ENCODE assay signal across 31 mouse cellular contexts in genomic region chr2:174501517-174501916, GRCm38 (mm10). TPM values are rescaled to one million over a fixed set of nuclear protein-coding genes. Genes with fewer than 3 reads are reported as not detected.
DNase-seq lines count a peak whose midpoint lies in the region; ATAC-seq and TF ChIP-seq lines count a peak whose summit lies in the region.
"Had no signal": no experiment of that assay in that cellular context is flagged by ENCODE, and none has a peak within 500 bp of the region (broad histone marks: within the 10 kb centered on the region; RNA-seq: fewer than 3 reads in every experiment).

No protein-coding gene starts in this region.

- H3K9me3 ChIP-seq in forebrain, embryonic 14.5 days (replicated peaks; ENCODE audit: control insufficient read depth, low read length) = no peaks in the 10 kb centered on the region
- H3K9me3 ChIP-seq in forebrain, embryonic 15.5 days = no peaks in the 10 kb centered on the region
- H3K9me3 ChIP-seq in midbrain, embryonic 12.5 days = no peaks in the 10 kb centered on the region
- no peaks in the 10 kb centered on the region for H3K9me3 ChIP-seq in midbrain, embryonic 11.5 days (ENCODE audit: control insufficient read depth, low read length)
- H3K9me3 ChIP-seq in limb, embryonic 10.5 days (replicated peaks) = no peaks in the 10 kb centered on the region
- no peaks in the 10 kb centered on the region for H3K9me3 ChIP-seq in midbrain, postnatal 0 days (ENCODE audit: low read length)
- H3K9me3 ChIP-seq in kidney, embryonic 16.5 days (ENCODE audit: low read length) = no peaks in the 10 kb centered on the region
- H3K9me3 ChIP-seq: heart, embryonic 13.5 days; intestine, embryonic 15.5 days had no signal

- no peak for DNase-seq in forebrain, embryonic 14.5 days (ENCODE audit: low spot score)
- DNase-seq in midbrain, embryonic 11.5 days (ENCODE audit: low spot score, missing footprints) = no peak
- DNase-seq in limb, embryonic 10.5 days (ENCODE audit: low spot score) = no peak
- peak; percentile 0 for DNase-seq in midbrain, postnatal 0 days (ENCODE audit: low spot score)
- DNase-seq in cerebellum, adult 9-10 months = no peak
- DNase-seq: adrenal gland, postnatal 25 days; cerebellum, adult 11-12 months; forebrain, postnatal 0 days; gastrocnemius, postnatal 10 days; heart, postnatal 10 days; kidney, adult 2 months; kidney, postnatal 10 days; layer of hippocampus, postnatal 36 days; liver; lung, adult 2 months; lung, postnatal 10 days; right cerebral cortex, postnatal 4 days; thymus, adult 18-20 months; thymus, postnatal 25 days had no signal

- H3K27me3 ChIP-seq in forebrain, embryonic 14.5 days (replicated peaks; ENCODE audit: control insufficient read depth, insufficient read depth, low read length) = no peaks in the 10 kb centered on the region
- H3K27me3 ChIP-seq in forebrain, embryonic 15.5 days = no peaks in the 10 kb centered on the region
- no peaks in the 10 kb centered on the region for H3K27me3 ChIP-seq in midbrain, embryonic 12.5 days
- no peaks in the 10 kb centered on the region for H3K27me3 ChIP-seq in midbrain, embryonic 11.5 days (ENCODE audit: control insufficient read depth, insufficient read depth, low read length)
- no peaks in the 10 kb centered on the region for H3K27me3 ChIP-seq in limb, embryonic 10.5 days (ENCODE audit: low read depth, poor library complexity, severe bottlenecking)
- H3K27me3 ChIP-seq in midbrain, postnatal 0 days (ENCODE audit: insufficient read depth, low read length) = no peaks in the 10 kb centered on the region
- H3K27me3 ChIP-seq in kidney, embryonic 16.5 days (ENCODE audit: insufficient read depth, low read length) = no peaks in the 10 kb centered on the region
- H3K27me3 ChIP-seq: heart, embryonic 13.5 days; intestine, embryonic 15.5 days had no signal

- H3K36me3 ChIP-seq in forebrain, embryonic 14.5 days (ENCODE audit: control insufficient read depth, insufficient read depth, low read length) = no peaks in the 10 kb centered on the region
- no peaks in the 10 kb centered on the region for H3K36me3 ChIP-seq in forebrain, embryonic 15.5 days
- no peaks in the 10 kb centered on the region for H3K36me3 ChIP-seq in midbrain, embryonic 12.5 days
- H3K36me3 ChIP-seq in midbrain, embryonic 11.5 days (ENCODE audit: control insufficient read depth, insufficient read depth, low read length) = no peaks in the 10 kb centered on the region
- H3K36me3 ChIP-seq in limb, embryonic 10.5 days = no peaks in the 10 kb centered on the region
- no peaks in the 10 kb centered on the region for H3K36me3 ChIP-seq in midbrain, postnatal 0 days (ENCODE audit: insufficient read depth, low read length)
- H3K36me3 ChIP-seq in kidney, embryonic 16.5 days (ENCODE audit: insufficient read depth, low read length) = no peaks in the 10 kb centered on the region
- H3K36me3 ChIP-seq: heart, embryonic 13.5 days; intestine, embryonic 15.5 days had no signal

- no peak overlapping the region for H3K4me3 ChIP-seq in forebrain, embryonic 14.5 days (ENCODE audit: low read depth, low read length)
- H3K4me3 ChIP-seq in forebrain, embryonic 15.5 days = no peak overlapping the region
- no peak overlapping the region for H3K4me3 ChIP-seq in midbrain, embryonic 12.5 days
- no peak overlapping the region for H3K4me3 ChIP-seq in midbrain, embryonic 11.5 days (ENCODE audit: low read depth, low read length)
- H3K4me3 ChIP-seq in limb, embryonic 10.5 days = no peak overlapping the region
- H3K4me3 ChIP-seq in midbrain, postnatal 0 days (ENCODE audit: low read depth, low read length) = no peak overlapping the region
- H3K4me3 ChIP-seq in kidney, embryonic 16.5 days (ENCODE audit: low read length) = no peak overlapping the region
- H3K4me3 ChIP-seq: erythroblast, embryonic 14.5 days; heart, embryonic 13.5 days; intestine, embryonic 15.5 days; myocyte had no signal

- peak; percentile 44; the same call in 1 of the 2 replicates for ATAC-seq in forebrain, embryonic 14.5 days
- no peak for ATAC-seq in forebrain, embryonic 15.5 days (replicated peaks)
- ATAC-seq in midbrain, embryonic 12.5 days (ENCODE audit: low FRiP score, low read depth) = peak; percentile 29; the same call in 1 of the 2 replicates
- ATAC-seq in midbrain, embryonic 11.5 days (ENCODE audit: low FRiP score) = no peak
- ATAC-seq in midbrain, postnatal 0 days (ENCODE audit: low FRiP score) = no peak
- no peak for ATAC-seq in kidney, embryonic 16.5 days (ENCODE audit: low FRiP score, low TSS enrichment)
- ATAC-seq: intestine, embryonic 15.5 days had no signal

- TF ChIP-seq CTCF in midbrain, postnatal 0 days (IDR thresholded peaks at IDR 0.05) = no peak

- no peak overlapping the region for H3K4me2 ChIP-seq in forebrain, embryonic 14.5 days (ENCODE audit: low read length)
- H3K4me2 ChIP-seq in forebrain, embryonic 15.5 days (replicated peaks) = no peak overlapping the region
- no peak overlapping the region for H3K4me2 ChIP-seq in midbrain, embryonic 12.5 days (replicated peaks)
- H3K4me2 ChIP-seq in midbrain, embryonic 11.5 days = no peak overlapping the region
- H3K4me2 ChIP-seq in midbrain, postnatal 0 days (ENCODE audit: low read depth, low read length, poor library complexity, severe bottlenecking) = no peak overlapping the region
- no peak overlapping the region for H3K4me2 ChIP-seq in kidney, embryonic 16.5 days (replicated peaks; ENCODE audit: low read depth, low read length)
- H3K4me2 ChIP-seq: heart, embryonic 13.5 days; intestine, embryonic 15.5 days had no signal

- WGBS in forebrain, embryonic 14.5 days = 87% methylated on average over 8 of the region's 8 CpGs
- WGBS in forebrain, embryonic 15.5 days = 81% methylated on average over 8 of the region's 8 CpGs
- WGBS in midbrain, embryonic 12.5 days = 88% methylated on average over 8 of the region's 8 CpGs
- WGBS in midbrain, embryonic 11.5 days = 92% methylated on average over 8 of the region's 8 CpGs
- 90% methylated on average over 8 of the region's 8 CpGs for WGBS in limb, embryonic 10.5 days
- 75% methylated on average over 8 of the region's 8 CpGs for WGBS in midbrain, postnatal 0 days
- WGBS in kidney, embryonic 16.5 days = 93% methylated on average over 8 of the region's 8 CpGs

- no peak overlapping the region for H3K27ac ChIP-seq in forebrain, embryonic 14.5 days (ENCODE audit: low read depth, low read length)
- H3K27ac ChIP-seq in forebrain, embryonic 15.5 days (replicated peaks) = no peak overlapping the region
- 0 out of 2 replicates have a peak overlapping the region, but pooled peaks have one; percentile 7 for H3K27ac ChIP-seq in midbrain, embryonic 12.5 days (replicated peaks)
- H3K27ac ChIP-seq in midbrain, embryonic 11.5 days (ENCODE audit: low read depth, low read length) = no peak overlapping the region
- 0 out of 2 replicates have a peak overlapping the region, but pooled peaks have one; percentile 9 for H3K27ac ChIP-seq in limb, embryonic 10.5 days
- no peak overlapping the region for H3K27ac ChIP-seq in midbrain, postnatal 0 days (ENCODE audit: low read depth, low read length)
- no peak overlapping the region for H3K27ac ChIP-seq in kidney, embryonic 16.5 days (ENCODE audit: low read length)
- H3K27ac ChIP-seq: heart, embryonic 13.5 days; intestine, embryonic 15.5 days; liver, embryonic 14.5 days; macrophage; stomach, postnatal 0 days had no signal

- H3K9ac ChIP-seq in forebrain, embryonic 14.5 days (ENCODE audit: low read length) = no peak overlapping the region
- H3K9ac ChIP-seq in forebrain, embryonic 15.5 days (replicated peaks) = no peak overlapping the region
- H3K9ac ChIP-seq in midbrain, embryonic 12.5 days (replicated peaks) = no peak overlapping the region
- no peak overlapping the region for H3K9ac ChIP-seq in midbrain, embryonic 11.5 days (ENCODE audit: low read length)
- no peak overlapping the region for H3K9ac ChIP-seq in midbrain, postnatal 0 days (replicated peaks; ENCODE audit: low read length, poor library complexity, severe bottlenecking)
- no peak overlapping the region for H3K9ac ChIP-seq in kidney, embryonic 16.5 days (replicated peaks; ENCODE audit: low read length)
- H3K9ac ChIP-seq: forebrain, postnatal 0 days; heart, embryonic 13.5 days; intestine, embryonic 15.5 days; liver, embryonic 14.5 days had no signal

- H3K4me1 ChIP-seq in forebrain, embryonic 14.5 days (ENCODE audit: control insufficient read depth, insufficient read depth, low read length) = no peaks in the 10 kb centered on the region
- H3K4me1 ChIP-seq in forebrain, embryonic 15.5 days = peaks cover 8% of the 10 kb centered on the region; the same call in 1 of the 2 replicates
- peaks cover 9% of the 10 kb centered on the region; the same call in 1 of the 2 replicates for H3K4me1 ChIP-seq in midbrain, embryonic 12.5 days
- H3K4me1 ChIP-seq in midbrain, embryonic 11.5 days (ENCODE audit: control insufficient read depth, insufficient read depth, low read length) = no peaks in the 10 kb centered on the region
- H3K4me1 ChIP-seq in limb, embryonic 10.5 days = peaks cover 35% of the 10 kb centered on the region
- H3K4me1 ChIP-seq in midbrain, postnatal 0 days (ENCODE audit: insufficient read depth, low read length) = no peaks in the 10 kb centered on the region
- H3K4me1 ChIP-seq in kidney, embryonic 16.5 days (ENCODE audit: insufficient read depth, low read length) = peaks cover 13% of the 10 kb centered on the region; the same call in 1 of the 2 replicates
- H3K4me1 ChIP-seq: intestine, embryonic 15.5 days had no signal

RNA-seq across cellular contexts. Expression of gene Prelid3b, which starts 28.6 kb away (rescaled TPM):
- polyA plus RNA-seq in forebrain, embryonic 14.5 days (2014; fragmentation: Nextera tagmentation; extraction: Ambion mirVana) = 128 and 133 TPM in 2 replicates
- polyA plus RNA-seq in forebrain, embryonic 15.5 days (2015; fragmentation: Nextera tagmentation; extraction: Ambion mirVana) = 112 and 115 TPM in 2 replicates
- polyA plus RNA-seq in midbrain, embryonic 12.5 days (2016; fragmentation: Nextera tagmentation; extraction: Ambion mirVana) = 102 TPM in 2 replicates
- polyA plus RNA-seq in midbrain, embryonic 11.5 days (2014; fragmentation: Nextera tagmentation; extraction: Ambion mirVana) = 129 and 130 TPM in 2 replicates
- polyA plus RNA-seq in limb, embryonic 10.5 days (2016; fragmentation: Nextera tagmentation; extraction: Ambion mirVana) = 125 and 132 TPM in 2 replicates
- 61.0 and 63.4 TPM in 2 replicates for total RNA-seq in midbrain, postnatal 0 days (2014; rRNA removed)
- 93.5 and 96.6 TPM in 2 replicates for polyA plus RNA-seq in midbrain, postnatal 0 days (2015; fragmentation: Nextera tagmentation; extraction: Ambion mirVana)
- polyA plus RNA-seq in kidney, embryonic 16.5 days (2015; fragmentation: Nextera tagmentation; extraction: Ambion mirVana) = 113 and 115 TPM in 2 replicates

RNA-seq across cellular contexts. Expression of gene Atp5e, which starts 37.6 kb away (rescaled TPM):
- polyA plus RNA-seq in forebrain, embryonic 14.5 days (2014; fragmentation: Nextera tagmentation; extraction: Ambion mirVana) = 664 and 832 TPM in 2 replicates
- 668 and 672 TPM in 2 replicates for polyA plus RNA-seq in forebrain, embryonic 15.5 days (2015; fragmentation: Nextera tagmentation; extraction: Ambion mirVana)
- 754 and 756 TPM in 2 replicates for polyA plus RNA-seq in midbrain, embryonic 12.5 days (2016; fragmentation: Nextera tagmentation; extraction: Ambion mirVana)
- polyA plus RNA-seq in midbrain, embryonic 11.5 days (2014; fragmentation: Nextera tagmentation; extraction: Ambion mirVana) = 694 and 705 TPM in 2 replicates
- 527 and 556 TPM in 2 replicates for polyA plus RNA-seq in limb, embryonic 10.5 days (2016; fragmentation: Nextera tagmentation; extraction: Ambion mirVana)
- total RNA-seq in midbrain, postnatal 0 days (2014; rRNA removed) = 553 TPM in 2 replicates
- 832 and 847 TPM in 2 replicates for polyA plus RNA-seq in midbrain, postnatal 0 days (2015; fragmentation: Nextera tagmentation; extraction: Ambion mirVana)
- polyA plus RNA-seq in kidney, embryonic 16.5 days (2015; fragmentation: Nextera tagmentation; extraction: Ambion mirVana) = 700 and 708 TPM in 2 replicates

RNA-seq across cellular contexts. Expression of gene Tubb1, which starts 51.0 kb away (rescaled TPM):
- 0.72 and 1.1 TPM in 2 replicates for polyA plus RNA-seq in forebrain, embryonic 14.5 days (2014; fragmentation: Nextera tagmentation; extraction: Ambion mirVana)
- polyA plus RNA-seq in forebrain, embryonic 15.5 days (2015; fragmentation: Nextera tagmentation; extraction: Ambion mirVana) = 0.59 and 0.91 TPM in 2 replicates
- 2.7 and 3.0 TPM in 2 replicates for polyA plus RNA-seq in midbrain, embryonic 12.5 days (2016; fragmentation: Nextera tagmentation; extraction: Ambion mirVana)
- polyA plus RNA-seq in midbrain, embryonic 11.5 days (2014; fragmentation: Nextera tagmentation; extraction: Ambion mirVana) = 5.3 and 6.8 TPM in 2 replicates
- polyA plus RNA-seq in limb, embryonic 10.5 days (2016; fragmentation: Nextera tagmentation; extraction: Ambion mirVana) = 4.8 and 5.0 TPM in 2 replicates
- total RNA-seq in midbrain, postnatal 0 days (2014; rRNA removed) = 0.11 and 0.33 TPM in 2 replicates
- polyA plus RNA-seq in midbrain, postnatal 0 days (2015; fragmentation: Nextera tagmentation; extraction: Ambion mirVana) = 0.16 and 0.25 TPM in 2 replicates
- 1.7 and 2.7 TPM in 2 replicates for polyA plus RNA-seq in kidney, embryonic 16.5 days (2015; fragmentation: Nextera tagmentation; extraction: Ambion mirVana)
- total RNA-seq: hematopoietic stem cell, adult 5-6 weeks; layer of hippocampus, postnatal 36 days; left cerebral cortex, postnatal 10 days had no signal
- polyA plus RNA-seq: myocyte had no signal

Comparison
In these comparisons a context has a peak if more than half of its experiments do, and no peak if none do; other contexts are left out.
1. ATAC-seq: peak in forebrain, embryonic 14.5 days (single experiment) and midbrain, embryonic 12.5 days (single experiment); none in forebrain, embryonic 15.5 days (single experiment), midbrain, embryonic 11.5 days (single experiment), midbrain, postnatal 0 days (single experiment) and kidney, embryonic 16.5 days (single experiment).
2. H3K27ac ChIP-seq: peak in midbrain, embryonic 12.5 days (single experiment) and limb, embryonic 10.5 days (single experiment); none in forebrain, embryonic 14.5 days (single experiment), forebrain, embryonic 15.5 days (single experiment), midbrain, embryonic 11.5 days (single experiment), midbrain, postnatal 0 days (single experiment) and kidney, embryonic 16.5 days (single experiment).